Mouse (Mus musculus): ENCODE data around the gene Ghsr. TPM values are rescaled to one million over a fixed set of nuclear protein-coding genes. Genes with fewer than 3 reads are reported as not detected.

Gene Ghsr
- polyA plus RNA-seq (2014; fragmentation: Illumina TruSeq; extraction: RNeasy Lipid Tissue Mini Kit (QIAGEN cat#74804); ENCODE audit: low read depth, low replicate concordance) = not detected

DNA sequence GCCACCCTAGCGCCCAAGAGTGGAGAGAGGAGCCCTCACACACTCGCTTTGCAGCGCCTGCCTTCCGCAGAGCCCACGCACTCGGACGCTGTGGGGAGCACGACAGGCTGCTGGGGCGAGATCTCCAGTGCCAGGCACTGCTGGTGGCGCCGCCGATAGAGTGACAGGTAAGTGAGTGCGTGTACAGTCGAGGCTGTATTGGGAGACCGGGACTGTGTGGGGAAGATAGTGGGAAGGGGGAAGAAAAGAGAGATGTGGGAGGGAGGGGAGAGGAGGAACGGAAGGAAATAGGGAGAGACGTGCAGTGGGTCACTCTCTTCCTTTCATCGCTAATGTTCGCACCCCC, at the start of gene Ghsr:
Ghsr (plus strand) TSS at position 76 of the 346 bp plus-strand sequence.

Other genes with a start within 250 kb of the Ghsr start
- gene Ect2, start 217.5 kb upstream of the Ghsr start, polyA plus RNA-seq (2014; fragmentation: Illumina TruSeq; extraction: RNeasy Lipid Tissue Mini Kit (QIAGEN cat#74804); ENCODE audit: low read depth, low replicate concordance) = 1.7 TPM
- gene Nceh1, start 188.4 kb upstream of the Ghsr start, polyA plus RNA-seq (2014; fragmentation: Illumina TruSeq; extraction: RNeasy Lipid Tissue Mini Kit (QIAGEN cat#74804); ENCODE audit: low read depth, low replicate concordance) = 5.6 TPM
- 5.0 TPM for gene Tnfsf10, start 54.3 kb upstream of the Ghsr start, polyA plus RNA-seq (2014; fragmentation: Illumina TruSeq; extraction: RNeasy Lipid Tissue Mini Kit (QIAGEN cat#74804); ENCODE audit: low read depth, low replicate concordance)

All from adipose tissue, adult 10 weeks (tissue).